Mouse (Mus musculus): ENCODE data around the gene Eif4enif1. TPM values are rescaled to one million over a fixed set of nuclear protein-coding genes. Genes with fewer than 3 reads are reported as not detected.
A peak's percentile ranks its signal among the peaks of the same experiment; 100 is the strongest.

Eif4enif1 gene
- total and polyA plus RNA-seq, 3 experiments = 54.5 to 127 (median 60.8) TPM

GRCm38 (mm10) chr11:3265291-3266078 is 63.3 kb downstream of the Eif4enif1 start:
- dilution Hi-C loops (cut with MboI; ENCODE audit: extremely low pct_ligation_motif_present, extremely low pct_unique_long_range_greater_than_20kb, low sequenced_read_pairs) = no loop called here
- Histone ChIP-seq H3K4me2 (ENCODE audit: insufficient read depth, low read depth, poor library complexity, severe bottlenecking) (peak overlapping the region; percentile 99), H3K9me3 (replicated peaks; ENCODE audit: low read length) (no peaks in the 10 kb centered on the region), H3K79me2 (replicated peaks; ENCODE audit: control insufficient read depth, extremely low read depth, insufficient read depth, poor library complexity, severe bottlenecking) (peaks cover 39% of the 10 kb centered on the region), H3K4me3 (replicated peaks in 1 of 3; ENCODE audit: low read depth in 2 of 3, low read length in 2 of 3, poor library complexity in 1 of 3) (peak overlapping the region; percentile 81 to 96 (median 92)), H3K9ac (ENCODE audit: insufficient read depth, low read depth) (peak overlapping the region; percentile 77), H3K4me1 (ENCODE audit: control insufficient read depth in 1 of 2, insufficient read depth in 2 of 2) (peaks cover 0 to 37% of the 10 kb centered on the region in 2 experiments; a peak in 2 of 4 replicates), H3K27ac (ENCODE audit: insufficient read depth, low read depth) (peak overlapping the region; percentile 21), H3K36me3 (replicated peaks in 1 of 2; ENCODE audit: control insufficient read depth in 1 of 2, insufficient read depth in 1 of 2, low read length in 1 of 2) (peaks cover 21 to 39% of the 10 kb centered on the region in 2 experiments), H3K27me3 (replicated peaks) (peaks cover 3% of the 10 kb centered on the region)
- in situ Hi-C loops (cut with MboI; ENCODE audit: low pct_ligation_motif_present, low pct_unique_long_range_greater_than_20kb, low sequenced_read_pairs) = no loop called here
- TF ChIP-seq CHD1 (IDR thresholded peaks at IDR 0.05; ENCODE audit: low read depth, low read length) (0 out of 2 replicates have a peak, but pooled peaks have one; percentile 27), RCOR1 (conservative IDR thresholded peaks at IDR 0.05; ENCODE audit: low read depth, low read length) (no peak), NRF1 (IDR thresholded peaks at IDR 0.05; ENCODE audit: low read depth, low read length) (no peak), SMC3 (IDR thresholded peaks at IDR 0.05; ENCODE audit: low read depth, low read length) (no peak)
- DNase-seq (ENCODE audit: extremely low read depth) = no peak

GRCm38 (mm10) chr11:3266079-3266685 is 64.0 kb downstream of the Eif4enif1 start, which contains the start of gene Drg1:
Gene Drg1, minus strand, starts transcription at chr11:3266415.
- peaks cover 0 to 33% of the 10 kb centered on the region in 2 experiments; a peak in 2 of 4 replicates for H3K4me1 ChIP-seq (ENCODE audit: control insufficient read depth in 1 of 2, insufficient read depth in 2 of 2)
- H3K79me2 ChIP-seq (replicated peaks; ENCODE audit: control insufficient read depth, extremely low read depth, insufficient read depth, poor library complexity, severe bottlenecking) = peaks cover 37% of the 10 kb centered on the region
- H3K4me3 ChIP-seq (replicated peaks in 1 of 3; ENCODE audit: low read depth in 2 of 3, low read length in 2 of 3, poor library complexity in 1 of 3) = peak within 1 kb of the TSS; percentile 81 to 96 (median 92)
- H3K36me3 ChIP-seq (replicated peaks in 1 of 2; ENCODE audit: control insufficient read depth in 1 of 2, insufficient read depth in 1 of 2, low read length in 1 of 2) = peaks cover 17 to 34% of the 10 kb centered on the region in 2 experiments
- peak within 1 kb of the TSS; percentile 87 for H3K9ac ChIP-seq (ENCODE audit: insufficient read depth, low read depth)
- peak within 1 kb of the TSS; percentile 99 for H3K4me2 ChIP-seq (ENCODE audit: insufficient read depth, low read depth, poor library complexity, severe bottlenecking)
- dilution Hi-C loops (cut with MboI; ENCODE audit: extremely low pct_ligation_motif_present, extremely low pct_unique_long_range_greater_than_20kb, low sequenced_read_pairs) (no loop called here), in situ Hi-C loops (cut with MboI; ENCODE audit: low pct_ligation_motif_present, low pct_unique_long_range_greater_than_20kb, low sequenced_read_pairs) (no loop called here)
- peak within 1 kb of the TSS; percentile 21 for H3K27ac ChIP-seq (ENCODE audit: insufficient read depth, low read depth)
- H3K9me3 ChIP-seq (replicated peaks; ENCODE audit: low read length) = no peaks in the 10 kb centered on the region
- peaks cover 3% of the 10 kb centered on the region for H3K27me3 ChIP-seq (replicated peaks)
- DNase-seq (ENCODE audit: extremely low read depth) = peak; percentile 96
- 0 out of 2 replicates have a peak, but pooled peaks have one; percentile 20 for TF ChIP-seq ETS1 (conservative IDR thresholded peaks at IDR 0.05; ENCODE audit: low read depth, low read length)
- TF ChIP-seq UBTF (IDR thresholded peaks at IDR 0.05; ENCODE audit: low read depth, low read length) = peak; percentile 61; the same call in 1 of the 2 replicates
- TF ChIP-seq GABPA (IDR thresholded peaks at IDR 0.05; ENCODE audit: insufficient replicate concordance, low read depth, low read length) = no peak; the same call in 1 of the 2 replicates
- no peak for TF ChIP-seq JUND (conservative IDR thresholded peaks at IDR 0.05; ENCODE audit: low read depth, low read length)
- TF ChIP-seq KAT2A (IDR thresholded peaks at IDR 0.05; ENCODE audit: insufficient replicate concordance, low read length) = peak; percentile 88
- TF ChIP-seq NELFE (IDR thresholded peaks at IDR 0.05; ENCODE audit: low read depth, low read length) = peak; percentile 99
- TF ChIP-seq MYC (IDR thresholded peaks at IDR 0.05; ENCODE audit: low read depth, low read length) = no peak; the same call in 1 of the 2 replicates
- no peak for TF ChIP-seq PAX5 (IDR thresholded peaks at IDR 0.05; ENCODE audit: low read length)
- TF ChIP-seq MAZ (IDR thresholded peaks at IDR 0.05; ENCODE audit: low read depth, low read length) = peak; percentile 74
- TF ChIP-seq CHD1 (IDR thresholded peaks at IDR 0.05; ENCODE audit: low read depth, low read length) = peak; percentile 81; the same call in 1 of the 2 replicates
- peak; percentile 78 for TF ChIP-seq BHLHE40 (IDR thresholded peaks at IDR 0.05; ENCODE audit: low read depth, low read length)
- no peak for TF ChIP-seq USF1 (IDR thresholded peaks at IDR 0.05; ENCODE audit: low read depth, low read length)
- no peak for TF ChIP-seq JUN (IDR thresholded peaks at IDR 0.05; ENCODE audit: insufficient read depth, low read depth, low read length)
- TF ChIP-seq ZMIZ1 (IDR thresholded peaks at IDR 0.05; ENCODE audit: low read depth, low read length) = peak; percentile 97
- no peak; the same call in 1 of the 2 replicates for TF ChIP-seq SMC3 (IDR thresholded peaks at IDR 0.05; ENCODE audit: low read depth, low read length)
- no peak for TF ChIP-seq ZKSCAN1 (IDR thresholded peaks at IDR 0.05; ENCODE audit: borderline replicate concordance, low read depth, low read length)
- 0 out of 2 replicates have a peak, but pooled peaks have one; percentile 82 for TF ChIP-seq E2F4 (IDR thresholded peaks at IDR 0.05; ENCODE audit: insufficient replicate concordance, low read depth, low read length)
- TF ChIP-seq MAFK (IDR thresholded peaks at IDR 0.05; ENCODE audit: insufficient replicate concordance, low read length) = no peak
- TF ChIP-seq ELF1 (IDR thresholded peaks at IDR 0.05; ENCODE audit: low read depth, low read length) = peak; percentile 90
- TF ChIP-seq ZNF384 (IDR thresholded peaks at IDR 0.05; ENCODE audit: low read depth, low read length) = no peak
- TF ChIP-seq IRF4 (IDR thresholded peaks at IDR 0.05; ENCODE audit: low read depth, low read length) = peak; percentile 76
- TF ChIP-seq TBP (conservative IDR thresholded peaks at IDR 0.05; ENCODE audit: low read depth, low read length) = peak; percentile 85
- peak; percentile 89 for TF ChIP-seq MXI1 (IDR thresholded peaks at IDR 0.05; ENCODE audit: low read depth, low read length)
- TF ChIP-seq SIN3A (IDR thresholded peaks at IDR 0.05; ENCODE audit: low read length) = peak; percentile 93
- peak; percentile 79; the same call in 1 of the 2 replicates for TF ChIP-seq RCOR1 (conservative IDR thresholded peaks at IDR 0.05; ENCODE audit: low read depth, low read length)
- TF ChIP-seq CTCF (conservative IDR thresholded peaks at IDR 0.05 in 1 of 2, IDR thresholded peaks at IDR 0.05 in 1 of 2; ENCODE audit: low read depth in 2 of 2, low read length in 2 of 2) = no peak
- TF ChIP-seq CHD2 (IDR thresholded peaks at IDR 0.05; ENCODE audit: low read length) = peak; percentile 99

Measured in CH12.LX (cell line).